Mouse (Mus musculus): ENCODE measurements around the gene Sgk1. TPM values are rescaled to one million over a fixed set of nuclear protein-coding genes. Genes with fewer than 3 reads are reported as not detected.

Sgk1 gene
- total RNA-seq, 2 experiments from 2014 or later: 88.8 to 199 TPM

DNA sequence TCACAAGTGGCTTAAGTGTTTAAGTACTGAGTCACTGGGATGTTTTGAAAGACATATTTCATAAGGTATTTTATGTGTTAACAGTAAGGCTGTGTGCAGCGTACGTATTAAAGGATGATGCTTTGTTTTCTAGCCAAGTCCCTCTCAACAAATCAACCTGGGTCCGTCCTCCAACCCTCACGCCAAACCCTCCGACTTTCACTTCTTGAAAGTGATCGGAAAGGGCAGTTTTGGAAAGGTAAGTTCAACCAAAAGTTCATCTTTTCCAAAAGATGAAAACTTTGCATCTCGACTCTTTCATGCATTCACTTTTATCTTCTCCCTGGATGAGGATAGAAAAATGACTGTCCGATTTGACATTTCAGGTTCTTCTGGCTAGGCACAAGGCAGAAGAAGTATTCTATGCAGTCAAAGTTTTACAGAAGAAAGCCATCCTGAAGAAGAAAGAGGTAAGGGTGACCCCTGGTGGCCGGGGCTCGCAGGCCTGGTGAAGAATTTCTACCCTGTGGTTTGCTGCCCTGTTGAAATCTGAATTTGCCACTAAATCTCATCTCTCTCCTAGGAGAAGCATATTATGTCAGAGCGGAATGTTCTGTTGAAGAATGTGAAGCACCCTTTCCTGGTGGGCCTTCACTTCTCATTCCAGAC, 113.8 kb downstream of the Sgk1 start:
- DNase-seq (ENCODE audit: low spot score in 2 of 2): peak in 1 of 2 experiments; percentile 88

- DNase-seq (ENCODE audit: low spot score in 2 of 2): peak in 1 of 2 experiments; percentile 17
Measured at GRCm38 (mm10) chr10:21996660-21997447, 114.9 kb downstream of the Sgk1 start.

- peak in 1 of 2 experiments; percentile 19 for DNase-seq (ENCODE audit: low spot score in 2 of 2)
Measured at GRCm38 (mm10) chr10:21997550-21998204, 115.7 kb downstream of the Sgk1 start.

- DNase-seq (ENCODE audit: low spot score in 2 of 2): peak in 1 of 2 experiments; percentile 27
Measured at GRCm38 (mm10) chr10:21998503-21999180, 116.7 kb downstream of the Sgk1 start.

- DNase-seq (ENCODE audit: low spot score in 2 of 2): peak in 1 of 2 experiments; percentile 48
Measured at GRCm38 (mm10) chr10:22000491-22001306, 118.7 kb downstream of the Sgk1 start.

GRCm38 (mm10) chr10:22001621-22002020, 119.6 kb downstream of the Sgk1 start:
- DNase-seq (ENCODE audit: low spot score in 2 of 2): no peak

- DNase-seq (ENCODE audit: low spot score in 2 of 2): no peak
Measured at GRCm38 (mm10) chr10:22004763-22005162, 122.8 kb downstream of the Sgk1 start.

DNA sequence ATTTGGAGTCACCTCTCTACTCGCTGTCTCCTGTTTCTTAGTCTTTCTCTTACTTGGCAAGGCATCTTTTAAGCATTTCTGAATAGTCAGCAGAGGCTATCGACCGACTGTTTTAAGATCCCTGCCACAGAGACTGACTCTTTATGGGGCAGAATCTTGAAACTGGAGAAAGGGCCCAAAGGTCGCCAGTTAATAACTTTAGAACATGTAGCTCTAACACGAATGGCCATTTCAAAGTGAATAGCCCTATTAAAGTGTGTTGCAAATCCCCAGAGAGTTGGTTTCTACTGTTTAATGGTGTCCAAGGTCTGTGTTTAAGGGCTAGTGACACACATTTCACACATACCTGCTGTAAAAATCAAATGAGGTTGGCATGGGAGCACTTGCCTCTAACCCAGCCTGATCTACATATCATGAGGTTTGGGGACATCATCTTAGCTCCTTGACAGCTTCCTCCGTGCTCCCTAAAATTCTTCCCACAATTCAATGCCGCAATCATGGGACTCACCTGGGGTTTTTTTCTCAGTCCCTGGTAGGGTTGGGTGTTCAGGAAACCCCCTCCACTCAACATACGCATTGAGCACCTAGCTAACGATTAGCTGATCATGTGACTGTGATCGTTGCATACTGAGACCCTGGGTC, 125.3 kb downstream of the Sgk1 start:
- no peak for DNase-seq (ENCODE audit: low spot score in 2 of 2)

- DNase-seq (ENCODE audit: low spot score in 2 of 2): peak in 1 of 2 experiments; percentile 83
Measured at GRCm38 (mm10) chr10:22007802-22008172, 125.8 kb downstream of the Sgk1 start.

- peak; percentile 57 to 93 for DNase-seq (ENCODE audit: low spot score in 2 of 2)
Measured at GRCm38 (mm10) chr10:22010088-22010818, 128.3 kb downstream of the Sgk1 start.

DNA sequence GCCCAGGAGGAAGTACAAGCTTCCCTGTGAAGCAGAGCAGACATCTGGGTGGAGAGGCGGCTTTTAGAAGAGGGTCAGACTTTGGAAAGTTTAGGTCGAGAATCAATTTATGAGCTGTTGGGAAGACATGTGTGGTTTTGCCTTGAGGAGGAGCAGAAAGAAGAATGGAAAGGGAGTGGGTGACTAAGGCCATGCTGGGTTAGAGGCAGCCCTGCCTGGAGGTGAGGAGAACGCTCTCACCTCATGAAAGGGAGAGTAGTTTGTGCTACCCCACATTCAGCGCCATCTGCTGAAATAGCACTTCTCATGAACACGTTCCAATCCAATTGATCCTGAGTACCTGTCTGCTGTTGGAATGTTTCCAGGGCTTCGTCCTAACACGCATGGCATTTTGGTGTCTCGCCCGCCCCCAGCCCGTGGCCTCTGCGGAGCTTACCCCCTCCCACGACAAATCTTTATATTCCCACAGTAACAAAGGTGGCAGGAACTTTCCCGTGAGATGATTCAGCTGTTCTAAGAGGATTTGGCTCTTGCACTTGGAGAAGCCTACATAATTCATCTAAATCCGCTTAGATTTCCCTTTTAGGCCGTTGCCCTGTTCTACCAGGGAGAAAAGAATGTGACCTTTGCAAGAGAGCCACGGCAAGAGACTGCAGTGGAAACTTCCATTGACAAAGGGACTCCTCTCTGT, 135.6 kb downstream of the Sgk1 start:
- DNase-seq (ENCODE audit: low spot score in 2 of 2): no peak

DNA sequence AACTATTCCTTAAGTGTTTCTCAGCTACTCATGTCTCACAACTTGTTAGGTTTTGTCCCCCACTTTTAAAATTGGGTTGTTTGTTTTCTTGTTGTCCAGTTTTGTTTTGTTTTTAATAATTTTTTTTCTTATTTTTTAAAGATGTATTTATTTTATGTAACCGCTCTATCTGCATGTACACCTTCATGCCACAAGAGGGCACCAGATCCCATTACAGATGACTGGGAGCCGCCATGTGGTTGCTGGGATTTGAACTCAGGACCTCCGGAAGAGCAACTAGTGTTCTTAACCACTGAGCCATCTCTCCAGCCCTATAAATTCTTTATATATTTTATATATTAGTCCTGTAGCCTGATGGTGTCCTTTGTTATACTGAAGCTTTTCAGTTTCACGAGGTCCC, 136.6 kb downstream of the Sgk1 start:
- DNase-seq (ENCODE audit: low spot score in 2 of 2): no peak

DNA sequence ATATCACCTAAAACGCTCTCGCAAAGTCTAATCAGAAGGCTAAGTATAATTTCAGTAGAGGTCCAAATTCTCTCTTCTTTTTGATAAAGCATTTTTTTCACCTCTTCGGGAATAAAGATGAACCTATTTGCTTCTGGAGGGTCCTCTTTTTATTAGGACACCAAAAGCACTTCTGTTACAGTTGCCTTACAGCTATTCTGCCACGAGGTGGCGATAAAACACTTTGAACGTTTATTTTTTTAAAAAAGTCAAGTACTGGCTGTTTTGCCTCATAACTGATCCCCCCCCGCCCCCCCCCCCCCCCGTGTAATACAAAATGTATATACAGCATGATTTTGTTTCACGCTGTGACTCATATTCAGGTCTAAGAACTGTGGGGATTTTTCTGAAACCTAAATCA, 152.3 kb downstream of the Sgk1 start:
- peak in 1 of 2 experiments; percentile 52 for DNase-seq (ENCODE audit: low spot score in 2 of 2)

- peak; percentile 35 to 71 for DNase-seq (ENCODE audit: low spot score in 2 of 2)
Measured at GRCm38 (mm10) chr10:22036256-22036655, 154.3 kb downstream of the Sgk1 start.

Other genes with a start within 250 kb of the Sgk1 start
- gene 4930444G20Rik, start 185.9 kb downstream of the Sgk1 start, total RNA-seq (2021): not detected